Mouse (Mus musculus): ENCODE data around the gene Gja10.

- TF ChIP-seq ZC3H11A (IDR thresholded peaks at IDR 0.05; ENCODE audit: low read depth, low read length) (no peak), MYB (IDR thresholded peaks at IDR 0.05; ENCODE audit: low read depth, low read length) (no peak), POLR2AphosphoS5 (IDR thresholded peaks at IDR 0.05; ENCODE audit: borderline replicate concordance, low read depth, low read length) (no peak), CTCF (IDR thresholded peaks at IDR 0.05 in 2 of 3, conservative IDR thresholded peaks at IDR 0.05 in 1 of 3; ENCODE audit: control insufficient read depth in 1 of 3, insufficient read depth in 1 of 3, low read depth in 2 of 3, low read length in 3 of 3, poor library complexity in 1 of 3, severe bottlenecking in 1 of 3) (no peak), MAX (IDR thresholded peaks at IDR 0.05; ENCODE audit: low read length) (peak; percentile 62; the same call in 1 of the 2 replicates), JUND (IDR thresholded peaks at IDR 0.05; ENCODE audit: low read depth, low read length) (no peak), UBTF (IDR thresholded peaks at IDR 0.05; ENCODE audit: borderline replicate concordance, insufficient read depth, low read depth, low read length) (no peak), MXI1 (IDR thresholded peaks at IDR 0.05; ENCODE audit: low read depth, low read length) (peak; percentile 75)
These were observed 1.4 kb downstream of the Gja10 start for GRCm38 (mm10) chr4:32601135-32601534.

Data from MEL (cell line).